Mouse (Mus musculus) thymus, postnatal 4 days (tissue): ENCODE data around the gene Gm20388.

Source experiments
- DNase-seq: peaks from one replicate; pipeline ENCODE4 v3.0.0; 2021

The Gm20388 gene

DNA sequence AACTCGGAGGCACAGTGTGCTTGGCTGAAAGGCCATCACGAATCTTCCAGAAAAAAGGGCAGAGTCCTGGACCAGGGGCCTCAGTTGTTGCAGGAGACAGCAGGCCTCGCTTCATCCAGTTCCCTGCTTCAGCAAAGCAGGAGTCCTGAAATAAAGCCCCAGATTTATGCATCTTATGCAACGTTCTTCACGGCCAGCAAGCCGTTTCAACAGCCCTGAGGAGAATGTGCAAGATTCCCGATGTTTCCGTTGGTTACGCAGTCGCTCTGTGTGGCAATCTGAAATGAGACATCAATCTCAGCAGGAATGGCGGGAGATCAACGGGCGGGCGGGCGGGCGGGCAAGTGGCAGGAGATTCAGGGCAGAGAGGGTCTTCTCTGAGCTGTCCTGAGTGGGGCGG, 830.4 kb downstream of the Gm20388 start:
- no peak for DNase-seq

DNA sequence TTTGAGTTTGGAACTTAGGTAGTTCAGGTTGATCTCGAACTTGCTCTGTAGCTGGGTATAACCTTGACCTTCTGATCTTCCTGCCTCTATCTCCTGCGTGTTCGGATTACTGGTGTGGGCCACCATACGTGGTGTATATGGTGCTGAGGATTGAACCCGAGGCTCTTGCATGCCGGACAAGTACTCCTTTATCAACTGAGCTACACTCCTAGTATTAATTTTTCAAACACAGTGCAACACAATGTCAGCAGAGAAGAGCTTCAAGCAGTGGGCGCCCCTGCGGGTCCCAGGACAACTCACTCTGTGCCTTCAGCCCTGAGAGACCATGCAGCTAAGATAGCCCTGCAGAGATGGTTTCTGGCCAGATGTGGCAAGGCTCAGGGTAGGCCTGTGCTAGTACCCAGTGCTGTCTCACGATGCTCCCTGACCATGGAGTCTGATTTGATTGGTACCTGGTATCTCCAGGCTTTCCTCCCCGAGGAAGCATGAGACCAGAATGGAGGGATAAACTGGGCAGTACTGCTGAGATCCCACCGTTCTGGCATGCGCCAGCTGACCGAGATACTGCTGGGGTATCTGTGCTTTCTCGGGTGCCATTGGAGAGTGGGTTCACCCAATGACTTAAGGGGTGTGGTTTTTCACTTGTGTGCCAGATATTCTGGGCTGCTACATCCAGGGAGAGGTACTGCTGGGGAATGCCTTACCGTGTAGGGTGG, 831.3 kb downstream of the Gm20388 start:
- no peak for DNase-seq

DNA sequence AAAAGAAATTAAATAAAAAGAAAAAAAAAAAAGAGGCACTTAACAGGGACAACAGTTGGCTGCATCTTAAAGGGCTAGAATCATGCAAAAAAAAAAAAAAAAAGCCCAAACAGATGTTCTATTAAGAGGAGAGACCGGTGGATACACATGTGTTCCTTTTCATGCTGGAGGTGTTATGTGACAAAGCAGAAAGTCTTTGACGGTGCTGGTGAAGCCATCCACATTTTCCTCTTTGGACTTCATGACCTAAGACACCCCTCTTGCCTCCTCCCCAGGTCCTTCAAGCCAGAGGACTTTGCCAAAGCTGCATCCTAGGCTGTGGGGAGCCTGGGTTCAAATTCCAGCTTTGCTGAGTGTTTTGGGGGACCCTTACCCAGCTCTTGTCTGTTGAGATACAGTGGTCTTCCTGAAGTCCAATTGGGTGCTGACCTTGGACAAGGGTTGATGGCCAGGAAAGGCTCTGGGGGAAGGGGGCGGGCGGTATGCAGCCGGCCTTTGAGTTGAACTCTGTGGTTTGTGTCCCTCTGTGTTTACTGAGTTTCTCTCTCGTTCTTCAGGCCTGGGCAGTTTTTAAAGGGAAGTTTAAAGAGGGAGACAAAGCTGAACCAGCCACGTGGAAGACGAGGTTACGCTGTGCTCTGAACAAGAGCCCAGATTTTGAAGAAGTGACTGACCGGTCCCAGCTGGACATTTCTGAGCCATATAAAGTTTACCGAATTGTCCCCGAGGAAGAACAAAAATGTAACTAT, 832.7 kb downstream of the Gm20388 start:
- no peak for DNase-seq

DNA sequence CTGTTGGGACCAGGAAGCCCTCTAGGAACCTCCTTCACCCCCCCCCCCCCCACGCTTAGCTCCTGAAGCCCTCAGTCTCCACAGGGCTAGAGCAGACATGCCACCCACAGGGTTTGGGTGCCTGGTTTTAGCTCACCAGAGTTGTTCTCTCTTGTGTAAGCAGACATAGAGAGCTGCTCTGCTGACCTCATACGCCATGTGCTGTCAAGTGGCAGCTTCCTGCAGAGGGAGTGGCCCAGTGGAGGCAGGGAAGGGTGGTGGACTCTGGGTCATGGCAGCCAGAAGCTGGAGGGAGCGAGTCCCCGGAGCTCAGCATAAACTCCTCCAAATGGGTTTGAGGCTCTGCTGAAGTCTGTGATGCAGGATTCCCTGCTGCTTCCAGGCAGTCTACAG, 833.3 kb downstream of the Gm20388 start:
- no peak for DNase-seq

DNA sequence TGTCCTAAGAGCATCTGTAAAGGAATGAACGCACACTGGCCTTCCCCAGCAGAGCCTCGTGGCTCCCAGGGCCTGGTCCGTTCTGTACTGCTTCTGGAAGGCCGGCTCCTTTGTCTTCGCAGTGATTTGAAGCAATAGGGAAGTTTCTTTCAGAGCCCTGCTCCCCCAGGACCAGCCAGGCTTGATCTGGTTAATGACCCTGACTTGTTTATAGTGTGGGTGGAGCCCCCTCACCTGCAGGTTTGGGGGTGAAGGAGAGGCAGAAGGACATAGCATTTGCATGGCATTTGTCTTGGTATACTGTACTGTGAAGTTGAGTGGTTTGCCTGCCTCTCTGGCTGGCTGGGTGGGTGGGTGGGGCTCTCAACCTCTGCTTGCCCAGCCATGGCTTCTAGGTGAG, 833.8 kb downstream of the Gm20388 start:
- no peak for DNase-seq

DNA sequence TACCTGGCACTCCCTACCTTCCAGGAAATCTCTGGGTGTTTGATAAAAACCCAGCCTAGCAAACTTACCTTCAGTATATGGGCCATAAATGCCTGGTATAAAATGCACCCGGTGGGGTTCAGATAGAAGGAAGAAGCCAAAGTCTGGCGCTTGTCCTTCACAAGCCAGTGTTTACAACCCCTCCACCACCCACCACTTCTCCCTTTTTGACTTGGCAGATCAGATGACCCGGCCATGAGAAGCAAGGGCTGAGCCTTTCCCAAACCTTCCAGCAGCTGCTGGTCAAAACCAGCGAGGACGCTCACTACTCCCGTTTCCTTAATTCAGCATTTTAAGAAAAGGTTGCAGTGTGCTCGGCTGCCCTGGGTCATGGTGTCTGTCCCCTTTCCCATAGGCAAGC, 834.6 kb downstream of the Gm20388 start:
- no peak for DNase-seq

DNA sequence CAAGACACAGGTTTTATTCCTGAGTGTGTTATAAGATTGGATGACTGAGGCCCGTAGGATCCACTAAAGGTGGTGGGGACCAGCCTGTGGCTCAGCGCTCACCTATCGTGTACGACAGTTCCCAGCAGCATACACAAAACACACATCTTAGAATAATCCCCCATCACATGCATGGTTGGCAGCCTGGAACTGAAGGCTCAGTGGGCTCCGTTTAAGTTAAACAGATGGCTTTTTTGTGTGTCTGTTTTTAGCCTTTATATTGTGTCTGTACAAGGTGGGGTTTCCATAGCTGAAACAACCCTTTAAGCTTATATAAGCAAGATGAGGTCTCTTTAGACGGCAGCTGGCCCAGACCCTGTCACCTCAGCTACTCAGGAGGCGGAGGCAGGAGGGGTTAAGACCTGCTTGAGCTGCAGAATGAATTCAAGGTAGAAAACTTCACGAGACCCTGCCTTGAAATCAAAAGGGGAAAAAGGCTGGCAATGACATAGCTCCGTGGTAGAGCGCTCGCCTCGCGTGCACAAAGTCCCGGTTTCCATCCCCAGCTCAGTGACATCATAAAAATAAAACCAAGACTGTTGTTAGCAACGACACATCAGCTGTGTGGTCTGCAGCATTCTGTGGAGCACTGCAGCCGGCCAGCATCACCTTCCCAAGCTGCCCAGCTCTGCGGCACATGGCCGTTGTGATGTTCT, 835.5 kb downstream of the Gm20388 start:
- DNase-seq, result no peak

DNA sequence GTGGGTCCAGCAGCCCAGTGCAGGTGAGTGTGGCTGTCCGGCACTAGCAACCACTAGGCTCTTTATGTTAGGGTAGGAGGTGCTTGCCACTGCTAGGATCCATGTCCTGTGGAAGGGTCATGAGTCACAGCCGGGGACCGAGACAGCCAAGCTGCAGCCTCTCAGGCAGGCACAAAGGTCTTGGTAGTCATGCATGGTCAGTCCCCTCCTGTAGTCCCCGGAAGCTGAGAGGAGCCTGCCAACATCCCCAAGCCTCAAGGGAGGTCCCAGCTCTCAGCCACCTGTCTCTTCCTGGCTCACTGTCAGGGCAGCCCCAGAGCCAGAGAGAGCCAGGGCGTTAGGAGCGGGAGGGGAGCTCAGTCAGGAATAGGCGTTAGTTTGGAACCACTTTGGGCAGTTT, 836.6 kb downstream of the Gm20388 start:
- no peak for DNase-seq

DNA sequence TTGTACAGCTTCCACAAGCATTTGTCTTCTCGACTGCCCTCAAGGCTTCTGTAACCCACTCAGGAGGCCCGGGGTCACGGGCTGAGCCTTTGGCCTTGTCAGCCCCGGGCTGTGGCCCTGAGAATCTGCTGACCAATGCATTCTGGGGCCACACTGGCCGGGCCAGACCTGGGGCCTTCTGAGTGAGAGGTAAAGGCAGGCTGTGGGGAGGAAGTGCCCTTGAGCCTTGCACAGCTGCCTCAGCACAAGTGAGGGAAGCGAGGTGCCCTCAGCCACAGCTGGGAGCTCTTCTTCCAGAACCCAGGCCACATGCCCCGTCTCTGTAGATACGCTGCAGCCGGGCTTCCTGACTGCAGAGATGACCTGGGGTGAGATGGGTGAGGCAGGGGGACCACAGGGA, 840.0 kb downstream of the Gm20388 start:
- DNase-seq, result peak; percentile 67

DNA sequence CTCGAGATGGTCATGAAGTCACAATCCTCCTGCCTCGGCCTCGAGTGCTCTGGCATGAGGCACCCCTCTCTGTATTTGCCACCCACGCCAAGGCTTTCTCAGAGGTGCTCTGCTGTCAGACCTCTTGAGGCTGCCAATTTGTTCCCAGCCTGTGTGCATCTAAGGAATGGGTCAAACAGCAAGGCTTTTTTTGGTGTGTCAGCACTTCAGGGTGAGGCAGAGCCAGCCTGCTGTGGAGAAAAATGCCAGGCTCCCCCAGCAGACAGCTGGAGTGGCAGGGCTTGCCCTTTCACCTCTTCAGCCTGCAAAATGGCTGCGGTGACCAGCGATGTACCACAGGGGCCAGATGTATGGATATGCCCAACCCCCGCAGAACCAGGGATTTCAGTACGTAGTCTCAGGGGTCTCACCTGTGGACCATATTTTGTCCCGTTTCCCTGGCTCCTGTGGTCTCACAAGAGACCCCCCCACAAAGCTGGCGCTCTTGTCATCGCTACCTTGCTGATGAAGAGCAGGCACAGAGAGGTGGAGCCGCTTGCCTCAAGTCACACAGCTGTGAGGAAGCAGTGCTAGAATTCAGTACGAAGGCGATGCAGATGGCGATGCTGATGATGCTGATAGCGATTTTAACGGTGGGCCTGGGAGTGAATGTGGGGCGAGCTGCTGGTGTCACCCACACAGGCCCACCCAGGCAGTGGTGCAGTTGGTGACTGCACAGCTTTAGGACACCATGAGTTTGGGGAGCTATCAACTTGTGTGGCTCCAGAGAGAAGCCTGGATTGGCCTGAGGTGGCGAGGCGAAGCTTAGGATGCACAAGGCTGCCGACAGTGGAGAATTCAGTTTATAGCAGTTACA, 840.8 kb downstream of the Gm20388 start:
- peak; percentile 65 for DNase-seq

DNA sequence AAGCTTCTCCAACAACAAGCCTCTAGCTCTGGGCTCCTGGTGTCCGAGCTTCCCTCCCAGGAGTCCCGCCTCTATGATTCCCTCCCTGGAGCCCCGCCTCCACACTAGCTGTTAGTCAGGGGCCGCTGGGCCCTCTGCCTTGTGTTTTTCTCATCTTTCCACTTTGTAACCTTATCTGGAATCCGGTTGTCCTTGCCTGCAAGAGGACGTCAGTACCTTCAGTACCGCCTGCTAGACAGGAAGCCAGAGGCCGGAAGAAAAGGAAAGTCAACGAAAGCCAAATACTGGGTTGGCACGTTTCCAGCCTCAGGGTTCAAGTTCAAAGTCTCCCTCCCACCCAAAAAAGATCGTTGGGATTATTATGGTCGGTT, 841.4 kb downstream of the Gm20388 start:
- no peak for DNase-seq

DNA sequence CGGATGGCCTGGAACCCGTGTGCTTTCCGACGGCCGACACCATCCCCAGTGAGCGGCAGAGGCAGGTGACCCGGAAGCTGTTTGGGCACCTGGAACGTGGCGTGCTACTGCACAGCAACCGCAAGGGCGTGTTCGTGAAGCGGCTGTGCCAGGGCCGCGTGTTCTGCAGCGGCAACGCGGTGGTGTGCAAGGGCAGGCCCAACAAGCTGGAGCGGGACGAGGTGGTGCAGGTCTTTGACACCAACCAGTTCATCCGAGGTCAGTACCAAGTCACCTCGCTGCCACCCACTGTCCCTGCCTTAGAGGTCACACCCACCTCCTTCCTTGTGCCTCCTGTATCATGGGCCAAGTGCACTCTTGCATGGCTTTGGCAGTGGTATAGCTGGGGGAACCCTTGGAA, 842.8 kb downstream of the Gm20388 start:
- no peak for DNase-seq

DNA sequence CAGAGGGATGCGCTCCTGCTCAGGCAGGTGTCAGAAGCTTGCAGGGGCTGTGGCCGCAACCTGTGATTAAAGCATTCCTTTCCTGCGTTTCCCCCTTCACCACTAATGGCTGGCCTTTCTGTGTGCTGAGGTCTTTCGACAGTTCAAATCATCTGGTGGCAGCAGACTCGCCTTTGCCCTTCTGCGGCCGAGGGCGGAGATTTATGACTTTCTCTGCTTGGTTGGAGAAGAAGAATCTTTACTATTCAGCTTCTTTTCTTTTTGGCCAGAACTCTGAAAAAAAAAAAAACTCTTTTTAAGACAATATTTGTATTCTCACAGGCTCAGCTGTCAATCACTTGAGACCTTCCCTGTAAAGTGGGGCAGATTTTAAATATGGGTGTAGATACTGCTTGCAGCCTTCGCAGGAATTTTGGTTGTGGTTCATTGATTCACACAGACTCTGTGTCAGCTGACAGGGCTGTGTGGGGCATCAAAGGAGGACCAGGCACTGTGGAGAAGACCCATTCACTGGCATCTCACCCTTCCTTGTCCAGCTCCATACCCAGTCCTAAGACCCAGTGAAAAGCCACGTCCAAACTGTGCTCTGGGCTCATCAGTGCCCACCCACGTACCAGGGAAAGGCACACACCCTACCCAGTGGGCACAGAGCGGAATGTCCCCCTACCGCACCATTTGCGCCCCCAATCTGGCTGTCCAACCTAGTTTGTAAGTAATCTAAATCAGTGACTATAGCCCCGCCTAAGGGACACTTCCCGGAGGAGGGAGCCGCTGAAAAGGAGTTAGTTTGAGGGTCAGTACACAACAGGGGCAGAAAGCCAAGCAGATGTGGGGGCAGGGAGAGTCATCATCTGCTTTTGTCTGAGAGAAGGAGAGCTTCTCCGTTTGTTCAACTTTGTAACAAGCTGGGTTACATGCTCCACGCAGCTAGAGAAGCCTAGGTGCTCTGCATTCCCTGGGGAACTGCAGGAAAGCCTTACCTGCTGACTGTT, 845.0 kb downstream of the Gm20388 start:
- DNase-seq, result no peak

DNA sequence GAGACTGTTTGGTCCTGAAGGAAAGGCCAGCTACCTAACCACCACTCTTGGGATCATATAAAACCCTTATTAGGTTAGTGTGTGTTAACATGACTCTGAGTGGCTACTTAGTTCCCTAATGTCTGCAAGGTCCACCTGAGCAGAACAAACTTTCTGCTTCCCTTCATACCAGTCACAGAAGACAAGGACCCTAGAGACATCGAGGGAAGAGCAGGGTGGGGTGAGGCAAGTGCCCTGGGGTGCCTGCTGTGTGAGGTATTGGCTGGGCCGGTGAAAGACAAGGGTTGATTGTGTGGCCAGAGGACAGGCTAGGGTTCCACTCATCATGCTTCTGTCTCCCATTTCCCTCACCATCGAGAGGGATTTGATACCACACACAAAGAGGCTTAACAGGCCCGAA, 847.4 kb downstream of the Gm20388 start:
- DNase-seq, result no peak

DNA sequence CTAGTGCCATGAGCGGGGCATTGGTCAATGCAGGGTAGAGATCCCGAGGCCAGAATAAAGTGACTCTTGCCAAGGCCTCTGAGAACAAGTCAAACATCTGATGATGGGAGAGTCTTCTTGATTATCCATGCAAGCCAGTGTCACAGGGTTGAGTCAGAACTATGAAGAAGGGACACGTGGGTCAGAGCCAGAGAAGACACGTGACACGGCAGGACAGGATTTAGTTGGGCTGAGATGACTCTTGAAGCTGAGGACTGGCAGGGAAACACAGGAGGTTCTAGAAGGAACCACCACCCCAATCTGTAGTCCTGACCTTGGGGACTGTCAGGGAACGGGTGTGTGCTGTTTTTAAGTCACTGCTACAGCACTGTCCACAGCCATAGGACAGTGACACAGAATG, 849.2 kb downstream of the Gm20388 start:
- no peak for DNase-seq

DNA sequence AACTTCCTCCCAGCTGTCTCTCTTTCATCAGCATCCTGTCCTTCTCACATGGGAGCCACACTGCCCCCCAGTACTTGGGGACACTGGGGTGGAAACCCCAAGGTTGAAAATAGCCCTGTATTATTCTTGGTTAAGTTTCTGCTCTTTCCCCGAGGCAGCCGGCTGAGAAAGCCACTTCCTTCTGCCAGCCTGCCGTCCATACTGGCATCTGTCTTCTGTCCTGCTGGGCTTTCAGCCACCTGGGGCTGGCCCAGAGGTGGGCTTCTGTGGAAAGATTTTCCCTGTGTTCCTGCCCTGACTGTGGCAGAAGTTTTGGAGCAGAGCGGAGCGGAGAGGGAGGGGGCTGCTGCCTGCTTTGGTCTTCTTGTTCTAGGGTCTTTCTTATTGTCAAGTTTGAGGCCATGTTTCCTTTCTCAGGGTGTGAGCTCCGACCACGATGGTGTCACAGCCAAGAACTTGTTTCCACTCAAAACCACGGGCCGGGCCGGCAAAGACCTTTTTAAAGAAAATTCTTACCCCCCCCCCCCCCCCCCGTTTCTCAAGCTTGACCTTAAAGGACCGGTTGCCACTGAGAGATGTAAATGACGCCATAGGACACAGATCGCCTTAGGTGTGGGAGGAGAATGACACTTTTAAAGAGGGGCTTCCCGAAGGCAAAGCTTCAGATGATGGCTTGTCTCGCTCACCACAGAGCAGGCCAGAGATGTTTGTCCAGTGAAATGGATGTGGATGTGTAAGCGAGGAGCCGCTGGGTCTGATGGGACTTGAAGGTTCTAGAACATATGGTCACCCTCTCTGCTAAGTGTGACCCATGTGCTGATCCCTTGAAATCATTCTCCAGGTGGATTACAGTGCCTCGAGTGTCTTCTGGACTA, 849.9 kb downstream of the Gm20388 start:
- DNase-seq, result no peak

DNA sequence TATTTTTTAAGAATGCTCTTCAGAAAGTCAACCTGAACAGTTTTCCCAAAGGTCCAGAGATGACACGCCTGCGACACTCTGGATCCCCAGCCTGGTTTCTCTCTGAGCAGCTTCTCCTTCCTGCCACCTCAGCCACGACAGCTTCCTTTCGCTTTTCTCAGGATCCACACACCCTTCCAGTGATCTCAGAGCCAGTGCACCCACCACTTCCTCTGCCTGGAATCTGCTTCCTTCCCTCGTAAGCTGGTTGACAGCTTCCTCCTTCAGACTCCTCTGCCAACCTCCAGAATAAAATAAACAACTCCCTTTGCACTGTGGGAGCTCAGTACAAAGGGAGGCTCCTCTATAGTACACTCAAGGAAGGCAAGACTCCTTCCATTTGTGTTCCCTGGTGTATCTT, 852.6 kb downstream of the Gm20388 start:
- DNase-seq, result no peak

DNA sequence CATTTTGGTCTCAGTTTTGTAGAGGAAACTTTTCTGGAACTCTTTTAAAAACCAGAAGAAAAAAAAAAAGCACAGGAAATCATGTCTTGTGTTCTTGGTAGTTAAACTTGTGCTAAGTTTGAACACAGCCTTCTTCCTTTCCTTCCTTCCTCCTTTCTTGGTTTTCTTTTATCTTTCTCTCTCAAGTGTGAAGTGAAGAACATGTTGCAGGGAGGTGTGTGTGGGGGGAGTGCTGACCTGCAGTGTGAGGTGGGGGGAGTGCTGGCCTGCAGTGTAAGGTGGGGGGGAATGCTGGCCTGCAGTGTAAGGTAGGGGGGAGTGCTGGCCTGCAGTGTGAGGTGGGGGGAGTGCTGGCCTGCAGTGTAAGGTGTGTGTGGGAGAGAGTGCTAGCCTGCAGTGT, 854.0 kb downstream of the Gm20388 start:
- no peak for DNase-seq

DNA sequence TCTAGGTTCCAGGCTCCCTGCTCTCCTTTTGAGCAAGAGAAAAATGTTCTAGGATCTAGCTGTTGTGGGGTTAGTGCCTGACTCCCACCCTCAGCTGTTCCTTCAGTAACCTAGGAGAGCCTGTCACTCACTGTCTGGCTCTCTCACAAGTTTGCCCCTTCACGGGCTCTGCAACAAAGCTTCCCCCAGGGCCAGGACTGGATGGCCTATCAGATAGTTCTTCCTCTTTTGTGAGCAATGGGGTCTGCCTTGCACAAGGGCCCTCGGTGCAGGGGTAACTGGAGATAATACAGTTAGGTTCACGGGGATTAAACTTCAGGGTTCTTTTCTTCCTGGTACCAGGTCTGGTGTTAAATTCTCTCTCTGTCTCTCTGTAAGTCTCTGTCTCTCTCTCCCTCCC, 856.0 kb downstream of the Gm20388 start:
- no peak for DNase-seq

DNA sequence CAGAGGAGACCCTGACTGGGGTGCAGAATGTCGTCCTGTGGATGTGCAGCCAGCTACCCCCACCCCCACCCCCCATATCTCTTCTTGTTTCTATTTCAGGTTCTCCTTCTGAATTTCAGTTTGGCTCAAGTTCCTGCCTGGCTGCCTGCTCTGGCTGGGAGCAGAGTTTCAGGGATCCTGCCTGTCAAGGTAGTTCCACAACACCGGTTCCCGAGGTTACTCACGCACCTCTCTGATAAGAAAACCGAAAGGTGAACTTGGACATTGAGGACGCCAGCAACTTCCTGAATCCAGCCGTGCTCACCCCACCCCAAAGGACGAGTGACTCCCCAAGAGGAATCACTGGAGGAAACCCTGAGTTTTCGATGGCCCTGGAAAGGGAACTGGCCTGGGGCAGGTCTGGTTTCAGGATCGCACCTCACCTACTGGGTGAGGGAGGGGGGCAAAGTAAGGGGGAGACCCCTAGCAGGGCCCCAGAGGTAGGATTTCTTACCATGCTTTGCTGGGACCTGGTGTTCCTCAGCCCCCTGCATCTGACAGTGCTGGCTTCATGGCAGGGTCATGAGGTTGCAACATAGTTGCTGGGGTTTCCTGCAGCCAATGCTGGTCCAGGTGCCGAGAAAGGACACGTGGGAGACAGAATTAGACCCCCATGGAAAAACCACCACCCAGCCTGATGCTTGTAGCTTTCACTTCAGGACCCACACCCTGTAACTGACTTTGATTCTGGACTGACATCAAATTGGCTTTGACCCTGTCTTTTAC, 858.0 kb downstream of the Gm20388 start:
- no peak for DNase-seq
